Mouse (Mus musculus): ENCODE results near the gene Snrnp70. TPM values are rescaled to one million over a fixed set of nuclear protein-coding genes. Genes with fewer than 3 reads are reported as not detected.
"Not testable (repeated sequence)": the region's sequence is repeated elsewhere in the genome, so short reads cannot be mapped to it uniquely, and the experiment has no call there.

Snrnp70 gene
- total RNA-seq, 2 experiments from 2014 or later: 223 to 308 TPM

DNA sequence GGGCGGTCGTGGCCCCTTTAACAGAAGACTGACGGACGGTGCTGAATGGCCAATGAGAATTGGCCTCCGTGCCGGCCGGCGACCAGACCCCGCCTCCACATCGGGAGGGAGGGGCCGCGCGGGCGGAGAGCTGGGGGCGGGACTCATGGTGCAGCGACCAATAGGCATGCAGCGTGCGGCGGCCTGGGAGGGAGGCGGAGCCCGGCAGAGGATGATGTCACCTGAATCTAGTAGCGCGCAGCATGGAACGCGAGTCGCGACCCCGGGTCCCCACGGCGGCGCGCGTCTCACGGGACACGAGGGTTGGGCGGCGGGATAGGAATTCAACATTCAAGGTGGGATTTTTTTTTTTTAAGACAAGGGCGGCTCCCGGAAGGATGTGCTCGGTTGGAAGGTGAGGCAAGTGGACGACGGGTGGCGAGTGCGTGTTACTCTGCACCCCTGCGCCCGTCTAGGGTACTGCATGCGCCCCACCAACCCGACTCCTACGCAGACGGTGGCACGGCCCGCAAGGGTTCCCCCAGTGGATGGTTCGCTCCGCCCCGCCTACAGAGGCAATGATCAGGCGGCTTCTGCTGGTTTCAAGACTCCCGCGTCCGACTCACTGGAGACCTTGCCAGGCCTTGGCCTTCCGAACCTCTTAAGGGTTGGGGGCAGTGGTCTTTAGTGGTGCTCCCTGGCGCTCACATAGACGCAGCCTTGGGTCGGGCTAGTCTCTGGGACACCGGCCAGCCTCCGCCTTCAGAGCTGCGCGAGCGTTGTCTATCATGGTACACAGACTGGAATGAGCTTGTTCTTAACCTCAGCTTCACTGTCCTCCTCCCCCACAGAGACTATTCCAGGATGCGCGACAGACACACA lies 28.3 kb downstream of the Snrnp70 start:
- peak; percentile 98 to 99 for DNase-seq

DNA sequence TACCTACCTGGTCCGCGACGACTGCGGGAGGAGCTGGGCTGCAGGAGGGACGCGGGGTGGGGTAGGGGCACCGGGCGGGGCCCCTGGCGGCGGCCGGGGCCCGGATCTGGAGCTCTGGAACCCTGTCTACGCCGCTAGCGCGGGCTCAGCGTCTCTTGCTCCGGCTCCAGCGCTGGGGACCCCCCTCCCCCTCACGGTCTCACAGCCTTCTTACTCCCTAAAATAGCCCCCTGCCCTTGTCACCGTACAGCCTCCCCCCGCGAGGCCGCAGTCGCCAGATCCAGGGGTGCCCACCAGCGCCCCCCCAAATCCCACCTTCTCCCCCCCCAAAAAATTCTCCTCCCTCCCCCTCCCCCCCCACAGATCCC lies 28.9 kb downstream of the Snrnp70 start, which contains the start of gene Ppfia3:
TSS of gene Ppfia3 (minus strand) at position 368 of the 368 bp plus-strand sequence.
- DNase-seq: no peak

DNA sequence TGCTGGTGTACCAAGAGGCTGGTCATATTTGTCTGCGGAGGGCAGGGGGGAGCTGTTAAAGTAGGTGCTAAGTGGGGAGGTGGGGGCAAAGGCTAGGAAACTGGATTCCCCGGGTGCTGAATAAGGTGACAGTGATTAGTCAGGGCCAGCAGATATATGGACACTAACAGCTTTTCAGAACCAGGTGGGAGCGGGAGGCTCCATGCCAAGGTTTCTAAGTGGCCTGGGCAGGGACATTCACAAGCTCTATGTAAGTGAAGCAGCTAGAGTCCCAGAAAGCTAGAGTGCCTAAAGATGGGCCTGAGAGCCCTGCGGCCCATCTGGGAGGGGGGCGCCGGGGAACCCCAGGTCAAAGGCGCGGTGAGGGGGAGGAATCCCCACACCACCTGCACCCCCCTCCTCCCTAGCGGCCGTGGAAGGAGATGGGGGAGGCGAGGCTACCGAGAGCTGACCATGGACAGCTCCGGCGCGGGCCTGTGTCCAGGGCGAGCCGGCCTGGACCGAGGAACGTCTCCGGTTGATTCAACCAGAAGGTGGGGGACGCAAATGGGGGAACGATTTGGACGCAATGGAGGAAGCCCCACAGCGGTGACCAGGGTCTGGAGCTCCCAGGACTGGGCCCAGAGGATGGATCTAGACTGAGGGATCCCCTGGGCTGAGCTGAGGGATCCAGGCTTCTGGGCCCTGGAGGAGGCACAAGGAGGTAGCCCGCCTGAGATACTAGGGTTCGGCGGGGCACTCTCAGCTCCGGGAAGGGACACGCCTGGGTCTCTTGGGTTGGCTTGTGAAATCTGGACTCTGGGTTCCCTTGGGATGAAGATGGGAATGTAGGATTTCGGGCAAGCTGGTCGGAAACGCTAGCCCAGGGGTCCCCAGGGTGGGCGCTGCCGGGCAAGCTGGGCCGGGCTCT lies 29.5 kb downstream of the Snrnp70 start:
- peak; percentile 66 to 81 for DNase-seq

DNA sequence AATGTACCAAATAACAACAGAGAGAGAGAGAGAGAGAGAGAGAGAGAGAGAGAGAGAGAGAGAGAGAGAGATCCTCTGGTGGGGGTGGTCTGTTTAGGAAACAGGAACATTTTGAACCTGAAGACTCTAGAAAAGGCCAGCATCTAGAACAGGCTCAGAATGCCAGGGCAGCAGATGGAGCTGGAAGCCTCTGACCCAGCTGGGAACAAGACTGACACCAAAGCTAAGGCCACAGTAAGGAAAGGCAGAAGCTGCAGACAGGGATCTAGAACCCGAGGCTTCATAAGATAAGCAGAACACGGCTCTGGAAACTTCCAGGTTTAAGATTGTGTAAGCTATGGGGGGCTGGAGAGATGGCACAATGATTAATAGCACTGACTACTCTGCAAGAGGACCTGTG lies 31.6 kb downstream of the Snrnp70 start:
- DNase-seq: no peak

DNA sequence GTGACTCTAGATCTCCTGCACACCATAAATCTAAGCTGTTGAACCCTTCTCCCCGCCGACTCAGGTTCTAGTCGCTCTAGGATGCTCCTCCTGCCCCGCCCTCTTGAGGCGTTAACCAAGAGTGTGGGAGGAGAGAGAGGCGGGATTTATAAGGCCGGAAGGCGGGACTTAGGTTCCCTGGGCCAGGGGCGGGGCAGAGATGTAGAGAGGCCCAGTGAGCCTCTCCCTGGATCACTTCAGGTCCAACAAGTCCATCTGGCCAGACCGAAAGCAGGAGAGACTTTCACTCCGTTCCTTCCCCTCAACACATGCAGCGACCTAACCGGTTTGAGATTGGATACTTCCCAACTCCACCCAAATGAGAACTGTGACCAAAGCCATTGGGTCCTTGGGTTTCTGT lies 32.7 kb downstream of the Snrnp70 start:
- DNase-seq: peak in 1 of 2 experiments; percentile 37

DNA sequence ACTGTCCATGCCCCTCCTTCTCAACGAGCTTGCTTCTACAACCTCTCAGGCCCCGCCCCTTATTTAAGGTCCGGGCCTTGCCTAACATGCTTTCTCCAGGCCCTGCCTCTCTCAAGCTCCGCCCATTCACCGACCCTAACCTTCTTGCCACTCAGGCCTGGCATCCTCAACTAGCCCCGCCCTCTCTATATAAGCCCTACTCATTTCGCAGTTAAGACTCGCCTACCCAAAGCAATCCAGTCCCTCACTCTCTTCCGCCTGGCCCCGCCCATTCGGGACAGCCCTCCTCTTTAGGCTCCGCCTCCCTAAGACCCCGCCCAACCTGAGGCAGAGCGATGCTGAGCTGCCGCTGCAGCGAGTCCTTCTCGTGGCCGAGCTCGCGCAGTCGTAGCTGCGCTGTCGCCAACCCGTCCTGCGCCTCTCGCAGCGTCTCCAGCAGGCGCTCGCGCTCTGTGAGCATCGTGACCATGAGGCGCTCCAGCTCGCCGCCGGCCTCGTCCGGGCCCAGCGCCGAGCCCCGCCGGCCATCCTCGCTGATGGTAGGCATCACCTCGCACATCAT lies 34.2 kb downstream of the Snrnp70 start:
- peak; percentile 80 to 84 for DNase-seq

- DNase-seq: no peak
Measured at GRCm38 (mm10) chr7:45360404-45361125, 35.0 kb downstream of the Snrnp70 start.

GRCm38 (mm10) chr7:45359081-45359480 lies 36.5 kb downstream of the Snrnp70 start:
- not testable (repeated sequence) for DNase-seq

DNA sequence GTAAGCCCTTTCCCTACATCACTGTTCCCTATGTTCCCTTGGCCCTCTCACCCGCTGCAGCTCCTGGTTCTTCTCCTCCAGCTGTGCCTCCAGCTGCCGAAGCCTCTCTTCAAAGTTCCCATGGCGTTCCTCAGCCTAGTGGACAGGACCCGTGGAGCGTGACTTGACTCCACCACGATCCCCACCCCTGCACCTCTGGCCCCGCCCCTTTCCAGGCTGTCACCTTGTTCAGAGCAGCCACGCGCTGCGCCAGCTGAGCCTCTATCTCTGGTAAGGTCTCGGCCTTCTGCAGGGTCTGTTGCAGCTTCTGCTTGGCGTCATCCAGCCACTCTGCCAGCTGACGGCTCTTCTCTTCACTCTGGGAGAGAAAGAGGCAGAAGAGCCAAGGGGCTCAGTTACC lies 39.5 kb downstream of the Snrnp70 start:
- DNase-seq: no peak

DNA sequence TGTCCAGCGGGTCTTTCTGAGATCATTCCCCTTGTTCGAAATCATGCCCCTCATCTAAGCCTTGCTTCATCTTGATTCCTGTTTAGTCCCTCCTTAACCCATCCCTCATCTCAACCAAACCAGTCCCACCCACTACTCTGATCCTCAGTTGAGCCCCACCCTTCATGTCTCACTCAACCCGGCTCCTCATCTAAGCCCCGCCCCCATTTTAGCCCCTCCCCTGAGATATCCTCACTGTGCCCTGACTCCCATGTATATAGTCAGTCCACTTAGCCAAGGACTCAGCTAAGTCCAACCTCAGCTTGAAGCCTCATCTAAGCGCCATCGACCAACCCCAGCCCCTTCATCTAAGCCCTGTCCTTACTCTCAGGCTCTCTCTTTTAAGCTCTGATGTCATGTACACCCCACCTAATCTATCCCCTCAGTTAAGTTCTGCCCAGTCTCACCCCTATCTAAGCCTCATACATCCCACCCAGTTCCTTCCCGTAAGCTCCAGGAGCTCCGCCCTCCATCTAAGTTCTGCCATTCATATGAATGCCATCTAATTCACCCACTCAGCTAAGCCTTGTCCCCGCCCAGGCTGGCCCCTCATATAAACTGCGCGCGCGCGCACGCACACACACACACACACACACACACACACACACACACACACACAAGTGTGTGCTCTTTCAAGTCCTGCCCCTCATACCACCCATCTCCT lies 40.1 kb downstream of the Snrnp70 start:
- no peak for DNase-seq

GRCm38 (mm10) chr7:45353041-45353440 lies 42.5 kb downstream of the Snrnp70 start:
- no peak for DNase-seq

GRCm38 (mm10) chr7:45346905-45347304 lies 48.6 kb downstream of the Snrnp70 start:
- no peak for DNase-seq

GRCm38 (mm10) chr7:45343543-45343942 lies 52.0 kb downstream of the Snrnp70 start:
- no peak for DNase-seq

- DNase-seq: no peak
Measured at GRCm38 (mm10) chr7:45342081-45342480, 53.5 kb downstream of the Snrnp70 start.

DNA sequence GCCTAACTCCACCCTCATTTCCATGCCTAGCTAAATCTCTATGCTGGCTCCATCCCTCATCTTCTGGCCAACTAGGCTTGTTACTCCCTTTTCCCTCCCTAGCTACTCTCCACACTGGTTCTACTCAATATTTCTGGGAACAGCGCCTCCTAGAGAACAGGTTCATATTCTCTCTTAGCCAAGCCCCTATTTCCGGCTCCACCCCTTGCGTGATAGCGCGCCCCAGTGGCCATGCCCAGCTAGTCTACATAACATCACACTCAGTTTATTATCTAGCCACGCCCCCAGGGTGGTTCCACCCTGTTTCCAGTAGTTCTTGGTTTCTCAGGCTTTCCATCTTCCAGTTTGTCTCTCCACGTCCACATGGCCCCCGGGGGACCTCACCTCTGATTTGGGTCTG lies 54.2 kb downstream of the Snrnp70 start:
- peak; percentile 76 to 83 for DNase-seq

GRCm38 (mm10) chr7:45340669-45341068 lies 54.9 kb downstream of the Snrnp70 start:
- DNase-seq: peak; percentile 60 to 68

DNA sequence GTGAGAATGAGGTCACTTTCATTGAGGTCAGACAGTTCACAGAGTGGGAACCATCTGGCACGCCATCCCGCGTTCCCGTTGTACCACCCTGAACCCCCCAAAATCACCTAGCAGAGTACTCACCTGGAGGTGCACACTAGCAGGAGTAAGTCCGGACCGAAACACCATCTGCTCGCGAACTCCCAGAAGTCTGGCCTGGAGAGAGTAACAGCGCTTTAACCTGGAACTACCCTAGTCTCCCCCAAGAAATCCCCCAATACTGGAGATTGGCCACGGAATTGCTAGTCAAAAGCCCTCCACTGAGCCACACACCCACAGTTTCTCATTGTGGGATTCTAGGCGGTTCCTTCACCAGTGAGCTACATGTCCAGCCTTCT lies 55.5 kb downstream of the Snrnp70 start:
- no peak for DNase-seq

GRCm38 (mm10) chr7:45339410-45340065 lies 56.0 kb downstream of the Snrnp70 start:
- peak; percentile 71 to 73 for DNase-seq

- DNase-seq: no peak
Measured at GRCm38 (mm10) chr7:45338161-45338911, 57.2 kb downstream of the Snrnp70 start.

DNA sequence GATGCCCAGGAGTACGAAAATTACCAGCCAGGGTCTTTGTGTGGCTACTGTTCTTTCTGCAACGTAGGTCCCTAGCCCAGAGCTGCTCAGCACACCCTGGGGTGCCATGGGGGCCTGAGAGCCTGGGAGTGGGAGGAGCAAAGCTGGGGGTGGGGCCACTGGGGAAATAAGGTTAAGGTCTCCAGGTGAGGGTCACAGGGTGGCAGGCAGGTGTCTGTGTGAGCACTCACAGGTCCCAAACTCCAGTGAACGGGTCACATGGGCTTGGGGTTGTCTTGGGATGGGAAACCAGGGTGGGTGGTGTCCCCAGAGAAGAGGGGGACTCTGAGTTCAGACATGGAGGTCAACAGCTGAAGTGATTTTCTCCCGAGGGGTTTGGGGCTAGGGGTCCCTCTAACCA lies 58.1 kb downstream of the Snrnp70 start:
- DNase-seq: no peak

Data from adrenal gland, postnatal 36 days (tissue).